Mouse (Mus musculus) liver, embryonic 14.5 days (tissue): ENCODE results near the gene Dgkh.

Experiments
- CTCF ChIP-seq: IDR thresholded peaks from 2 replicates; pipeline ENCODE4 v1.5.1; 2016; ENCODE audit warnings: antibody characterized with exemption, low read depth, control low read depth
- EP300 ChIP-seq: IDR thresholded peaks from 2 replicates; pipeline ENCODE4 v1.6.1; 2016; ENCODE audit warnings: antibody characterized with exemption, low read depth

GRCm38 (mm10) chr14:78649525-78650274 lies 82.9 kb downstream of the Dgkh start:
- no peak for TF ChIP-seq CTCF
- TF ChIP-seq EP300 = no peak
